Mouse (Mus musculus): ENCODE data around the gene Lipo4.
"Not testable (repeated sequence)": the region's sequence is repeated elsewhere in the genome, so short reads cannot be mapped to it uniquely, and the experiment has no call there.

Lipo4 gene

DNA sequence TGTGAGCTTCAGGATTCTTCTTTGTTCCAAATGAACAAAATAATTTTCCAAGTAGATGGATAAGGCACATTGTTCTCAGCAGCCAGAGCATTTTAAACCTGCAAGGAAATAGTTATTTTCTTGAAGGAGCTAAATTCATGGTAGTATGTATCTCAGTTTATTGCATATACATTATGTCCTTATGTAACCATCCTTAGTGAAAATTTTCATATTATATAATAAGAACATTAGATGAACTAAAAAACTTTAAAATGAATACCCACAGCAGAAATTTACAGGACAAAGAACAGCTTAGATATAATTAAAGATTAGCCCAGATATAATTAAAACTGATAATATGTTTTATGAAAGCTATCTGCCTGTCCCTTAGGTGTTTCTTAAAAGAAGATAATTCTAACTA lies at the start of gene Lipo4:
TSS of gene Lipo4 (minus strand) at position 101 of the 400 bp plus-strand sequence.
- in situ Hi-C loops (cut with MboI), result no loop called here

DNA sequence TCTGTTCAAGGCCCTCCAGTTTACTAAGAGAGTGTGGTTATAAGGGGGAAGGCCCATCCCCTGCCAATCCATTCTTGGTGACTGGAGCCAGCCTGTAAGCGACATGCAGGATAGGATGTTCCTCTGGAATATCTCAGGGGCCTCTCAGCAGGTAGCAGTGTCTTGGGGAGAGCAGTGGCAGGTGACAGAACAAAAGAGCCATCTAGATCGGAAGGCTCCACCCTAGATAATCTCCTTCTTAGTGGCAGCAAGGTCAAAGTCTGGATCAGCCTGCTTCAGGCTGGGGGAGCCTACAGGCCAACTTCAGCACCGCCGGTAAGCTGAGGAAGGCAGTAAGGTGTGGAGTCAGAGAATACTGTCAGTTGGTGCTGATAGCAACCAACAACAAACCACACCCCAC lies 61.2 kb downstream of the Lipo4 start:
- in situ Hi-C loops (cut with MboI), result not testable (repeated sequence)

DNA sequence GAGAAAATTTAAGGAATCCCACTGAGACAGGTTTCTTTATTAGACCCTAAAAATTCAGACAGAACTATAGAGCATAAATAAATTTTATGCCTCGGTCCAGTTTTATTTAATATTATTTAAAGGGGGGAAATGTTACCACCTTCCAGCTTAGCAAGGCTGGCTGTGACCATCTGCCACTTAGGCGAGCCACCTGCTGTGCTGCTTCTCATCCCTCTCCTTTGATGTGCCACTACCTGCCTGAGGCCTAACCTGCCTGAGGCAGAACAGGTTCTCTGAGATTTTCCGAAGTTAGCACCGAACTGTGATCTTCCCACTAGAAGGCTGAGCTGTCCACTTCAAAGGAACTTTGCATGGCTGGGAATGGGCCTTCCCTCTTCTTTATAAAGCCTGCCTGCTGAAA lies 63.9 kb downstream of the Lipo4 start:
- in situ Hi-C loops (cut with MboI), result no loop called here

All from mature B cell (primary cell).